Mouse (Mus musculus) brain, embryonic 14.5 days (tissue): ENCODE measurements at regions not wholly inside any gene's neighbourhood (a gene's known extent, or its start where the extent isn't known, plus 50 kb on each side); places are given as distances from the start of the nearest gene placed in this dataset.

Experiments used
- CTCF ChIP-seq: fragments of 200-500 bp; IDR thresholded peaks from 2 replicates; pipeline ENCODE4 v1.5.1; 2012; ENCODE audit warnings: inconsistent platforms, mild to moderate bottlenecking, moderate library complexity, borderline replicate concordance; ENCODE audit not compliant: insufficient read depth, insufficient read length; ENCODE audit errors: extremely low read depth
- POLR2A ChIP-seq: fragments of 200-500 bp; IDR thresholded peaks from 2 replicates; pipeline ENCODE4 v1.6.1; 2012; ENCODE audit warnings: mild to moderate bottlenecking, inconsistent platforms, borderline replicate concordance; ENCODE audit not compliant: poor library complexity, insufficient read depth, insufficient read length, severe bottlenecking; ENCODE audit errors: extremely low read depth

GRCm38 (mm10) chr6:94950319-94950718, 166.7 kb upstream of the Kbtbd8 start:
- TF ChIP-seq CTCF (no peak), POLR2A (no peak)
